Mouse (Mus musculus): ENCODE results near the gene Abi3bp.

DNA sequence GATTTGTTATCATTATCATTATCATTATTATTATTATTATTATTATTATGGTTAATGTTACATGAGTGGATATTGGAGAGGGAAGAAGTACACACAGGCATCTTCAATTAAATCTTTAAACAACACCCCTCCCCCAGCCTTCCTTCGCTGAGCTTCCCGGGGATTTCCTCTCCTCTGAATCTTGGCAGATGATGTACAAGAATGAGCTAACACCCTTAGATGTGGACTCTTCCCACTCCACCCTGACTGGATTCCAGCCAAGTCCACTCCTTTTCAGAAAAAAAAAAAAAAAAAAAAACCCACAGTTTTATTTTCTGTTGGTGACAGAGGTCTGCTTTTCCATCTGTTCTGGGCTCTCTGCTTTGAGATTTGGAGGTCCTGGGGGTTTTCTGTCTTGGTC is 23.8 kb downstream of the Abi3bp start:
- TF ChIP-seq EP300 (IDR thresholded peaks at IDR 0.05; ENCODE audit: insufficient read depth, low read depth, low read length) (no peak), POLR2A (IDR thresholded peaks at IDR 0.05; ENCODE audit: insufficient read depth, low read length) (no peak)
